Mouse (Mus musculus): ENCODE measurements around the gene Gpha2.

DNA sequence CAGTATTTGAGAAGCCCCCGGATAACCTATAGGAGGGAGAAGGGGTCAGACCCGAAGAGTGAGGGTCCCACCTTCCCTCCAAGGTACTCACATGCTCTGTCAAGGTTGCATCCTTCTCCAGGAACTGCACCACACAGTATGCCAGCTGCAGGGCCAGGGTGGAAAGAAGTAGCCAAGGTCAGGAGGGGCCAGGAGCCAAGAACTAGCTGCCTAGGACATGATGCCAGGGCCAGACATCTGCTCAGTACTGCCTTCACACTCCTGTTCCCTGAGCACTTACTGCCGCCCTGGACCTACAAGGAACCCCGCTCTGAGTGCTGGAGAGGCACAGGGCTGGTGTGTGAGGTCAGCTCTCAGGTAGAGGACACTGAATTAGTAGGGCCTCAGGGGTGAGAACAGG lies 4.2 kb downstream of the Gpha2 start:
- TF ChIP-seq MAFK (IDR thresholded peaks at IDR 0.05; ENCODE audit: insufficient read depth, low read depth, low read length) (no peak), HCFC1 (IDR thresholded peaks at IDR 0.05; ENCODE audit: borderline replicate concordance, insufficient read depth, low read length) (no peak), ZC3H11A (IDR thresholded peaks at IDR 0.05; ENCODE audit: borderline replicate concordance, low read depth, low read length) (no peak)
